Mouse (Mus musculus) forebrain, postnatal 0 days (tissue): Measurements from ENCODE around the gene Apoh. TPM values are rescaled to one million over a fixed set of nuclear protein-coding genes. Genes with fewer than 3 reads are reported as not detected.
A peak's percentile ranks its signal among the peaks of the same experiment; 100 is the strongest.

ENCODE experiments used
- ATAC-seq: fragments of 200-750 bp; cut with Nextera tagmentation; 2 replicates; pipeline ENCODE4 v1.8.0; 2017; ENCODE audit warnings: mild to moderate bottlenecking, moderate library complexity
- DNase-seq: peaks from one replicate; pipeline ENCODE4 v3.0.0-alpha.2; 2015
- H3K27ac ChIP-seq: fragments of 300-500 bp; sonication (generic); 2 replicates; pipeline ENCODE4 v1.5.1; 2014; ENCODE audit warnings: low read depth, mild to moderate bottlenecking, antibody characterized with exemption, low read length, moderate library complexity, mixed read lengths
- H3K27me3 ChIP-seq: fragments of 300-500 bp; sonication (generic); 2 replicates; pipeline ENCODE4 v1.6.1; 2014; ENCODE audit warnings: mild to moderate bottlenecking, low read length, mixed read lengths; ENCODE audit not compliant: insufficient read depth
- H3K36me3 ChIP-seq: fragments of 300-500 bp; sonication (generic); 2 replicates; pipeline ENCODE4 v1.6.1; 2014; ENCODE audit warnings: mild to moderate bottlenecking, moderate library complexity; ENCODE audit not compliant: insufficient read depth
- H3K4me1 ChIP-seq: fragments of 300-500 bp; sonication (generic); 2 replicates; pipeline ENCODE4 v1.6.1; 2014; ENCODE audit warnings: antibody characterized with exemption; ENCODE audit not compliant: insufficient read depth
- H3K4me2 ChIP-seq: fragments of 300-500 bp; sonication (generic); 2 replicates; pipeline ENCODE4 v1.6.1; 2014; ENCODE audit warnings: low read depth, mild to moderate bottlenecking, moderate library complexity
- H3K4me3 ChIP-seq: fragments of 300-500 bp; sonication (generic); 2 replicates; pipeline ENCODE4 v1.5.1; 2014; ENCODE audit warnings: low read depth, low read length, mixed read lengths
- H3K9ac ChIP-seq: fragments of 300-500 bp; sonication (generic); 2 replicates; pipeline ENCODE4 v1.6.1; 2014; ENCODE audit warnings: mild to moderate bottlenecking
- H3K9me3 ChIP-seq: fragments of 300-500 bp; sonication (generic); 2 replicates; pipeline ENCODE4 v1.6.1; 2016; ENCODE audit warnings: low read length
- CTCF ChIP-seq: sonication (generic); IDR thresholded peaks from 2 replicates; pipeline ENCODE4 v1.5.1; 2016; ENCODE audit warnings: antibody characterized with exemption, control low read depth, low read depth
- WGBS: fragments of 180-500 bp; shearing (Covaris S2); extraction: QIAGEN DNeasy Blood & Tissue Kit; methylation state at CpG from one replicate; pipeline ENCODE4 v1.1.7; 2014; 5-methylcytosine and 5-hydroxymethylcytosine counted together
- polyA plus RNA-seq: library from polyadenylated mRNA; unstranded; fragments of >200 nt; fragmentation: Nextera tagmentation; extraction: Ambion mirVana; gene quantifications from 2 replicates; pipeline ENCODE4 v1.2.1, GENCODE M21; 2015
- total RNA-seq: library from RNA; depleted of rRNA; stranded (reverse); fragments of >200 nt; gene quantifications from 2 replicates; pipeline ENCODE4 v1.2.3, GENCODE M21; 2014

Apoh gene
- total and polyA plus RNA-seq, 2 experiments from 2014 or later = 0.25 to 0.67 TPM

GRCm38 (mm10) chr11:108396076-108396829, 53.1 kb downstream of the Apoh start:
- Histone ChIP-seq H3K4me3 (no peak overlapping the region), H3K27me3 (no peaks in the 10 kb centered on the region), H3K9ac (no peak overlapping the region), H3K27ac (no peak overlapping the region), H3K4me2 (no peak overlapping the region), H3K4me1 (no peaks in the 10 kb centered on the region), H3K9me3 (no peaks in the 10 kb centered on the region), H3K36me3 (no peaks in the 10 kb centered on the region)
- no peak for TF ChIP-seq CTCF
- DNase-seq (no peak), ATAC-seq (no peak)
- 88% methylated on average over 7 of the region's 7 CpGs for WGBS

DNA sequence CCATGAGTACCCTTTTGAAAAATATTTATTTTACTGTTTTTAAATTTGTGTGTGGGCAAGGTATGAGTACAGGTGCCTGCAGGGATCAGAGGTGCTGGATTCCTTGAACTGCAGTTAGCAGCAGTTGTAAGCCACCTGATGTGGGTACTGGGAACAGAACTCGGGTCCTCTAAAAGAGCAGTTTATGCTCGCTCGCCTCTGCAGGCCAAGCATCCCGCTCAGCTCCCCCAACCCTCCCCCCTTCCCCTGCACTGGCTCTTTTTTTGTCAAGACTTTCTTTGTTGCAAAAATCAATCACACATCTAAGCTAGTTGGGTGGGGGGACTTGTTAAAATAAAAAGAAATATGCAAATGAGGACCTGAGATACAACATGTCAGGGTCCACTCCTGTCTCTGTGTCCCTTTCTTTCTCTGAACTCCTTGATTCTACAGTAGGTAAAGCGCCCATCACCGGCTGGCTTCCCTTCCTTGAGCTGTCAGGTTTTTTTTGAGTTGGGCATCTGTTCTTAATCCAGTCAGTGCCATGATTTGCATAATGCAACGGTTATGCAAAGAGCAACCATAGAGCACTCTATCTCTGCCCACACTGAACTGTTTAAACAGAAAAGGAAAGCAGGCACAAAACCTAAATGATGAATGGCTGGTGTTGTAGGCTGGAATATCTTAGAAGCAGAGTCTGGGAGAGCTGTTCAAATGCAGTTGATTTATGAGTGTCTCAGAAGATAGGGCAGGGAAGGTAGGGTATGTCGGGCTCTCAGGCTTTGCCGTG, 66.9 kb downstream of the Apoh start:
- no peaks in the 10 kb centered on the region for H3K36me3 ChIP-seq
- H3K9me3 ChIP-seq = no peaks in the 10 kb centered on the region
- H3K27me3 ChIP-seq = no peaks in the 10 kb centered on the region
- H3K4me1 ChIP-seq = no peaks in the 10 kb centered on the region
- DNase-seq = peak; percentile 39
- no peak overlapping the region for H3K9ac ChIP-seq
- H3K27ac ChIP-seq = no peak overlapping the region
- H3K4me2 ChIP-seq = no peak overlapping the region
- TF ChIP-seq CTCF = no peak
- peak; percentile 74 for ATAC-seq
- WGBS = 29% methylated on average over 7 of the region's 9 CpGs
- H3K4me3 ChIP-seq = no peak overlapping the region

- Histone ChIP-seq H3K9me3 (no peaks in the 10 kb centered on the region), H3K27ac (no peak overlapping the region), H3K27me3 (no peaks in the 10 kb centered on the region), H3K4me2 (no peak overlapping the region), H3K36me3 (no peaks in the 10 kb centered on the region), H3K4me3 (no peak overlapping the region), H3K9ac (no peak overlapping the region), H3K4me1 (no peaks in the 10 kb centered on the region)
- 91% methylated on average over 1 of the region's 1 CpGs for WGBS
- no peak for TF ChIP-seq CTCF
- ATAC-seq = no peak
- no peak for DNase-seq
Measured at GRCm38 (mm10) chr11:108416360-108416759, 73.2 kb downstream of the Apoh start.

GRCm38 (mm10) chr11:108418540-108418939, 75.4 kb downstream of the Apoh start:
- H3K4me2 ChIP-seq = no peak overlapping the region
- H3K9ac ChIP-seq = no peak overlapping the region
- TF ChIP-seq CTCF = peak; percentile 82
- peaks cover 5% of the 10 kb centered on the region; the same call in 1 of the 2 replicates for H3K4me1 ChIP-seq
- H3K4me3 ChIP-seq = no peak overlapping the region
- H3K27ac ChIP-seq = no peak overlapping the region
- 13% methylated on average over 1 of the region's 1 CpGs for WGBS
- H3K36me3 ChIP-seq = no peaks in the 10 kb centered on the region
- peak; percentile 84 for DNase-seq
- H3K9me3 ChIP-seq = no peaks in the 10 kb centered on the region
- ATAC-seq = peak; percentile 60
- no peaks in the 10 kb centered on the region for H3K27me3 ChIP-seq

GRCm38 (mm10) chr11:108419242-108419641, 76.1 kb downstream of the Apoh start:
- Histone ChIP-seq H3K27me3 (no peaks in the 10 kb centered on the region), H3K4me3 (no peak overlapping the region), H3K36me3 (no peaks in the 10 kb centered on the region), H3K27ac (no peak overlapping the region), H3K9ac (no peak overlapping the region), H3K4me2 (no peak overlapping the region), H3K4me1 (peaks cover 10% of the 10 kb centered on the region; the same call in 1 of the 2 replicates), H3K9me3 (no peaks in the 10 kb centered on the region)
- WGBS = 92% methylated on average over 6 of the region's 6 CpGs
- DNase-seq = no peak
- ATAC-seq = no peak
- no peak for TF ChIP-seq CTCF

DNA sequence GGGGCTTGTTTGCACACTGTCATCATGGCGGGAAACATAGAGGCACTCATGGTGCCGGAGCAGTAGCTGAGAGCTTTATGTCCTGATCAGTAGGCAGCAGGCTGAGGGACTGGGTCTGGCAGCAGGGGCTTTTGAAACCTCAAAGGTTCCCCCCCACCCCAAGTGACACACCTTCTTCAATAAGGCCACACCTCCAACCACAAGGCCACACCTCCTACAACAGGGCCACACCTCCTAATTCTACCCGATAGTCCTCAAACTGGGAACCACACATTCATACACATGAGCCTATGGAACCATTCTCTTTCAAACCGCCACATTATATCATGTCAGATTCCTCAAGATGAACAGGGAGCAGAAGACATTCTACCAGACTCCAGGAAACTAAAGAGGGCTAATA, 77.6 kb downstream of the Apoh start:
- Histone ChIP-seq H3K9me3 (no peaks in the 10 kb centered on the region), H3K4me2 (no peak overlapping the region), H3K27me3 (no peaks in the 10 kb centered on the region), H3K4me1 (peaks cover 10% of the 10 kb centered on the region; the same call in 1 of the 2 replicates), H3K9ac (no peak overlapping the region), H3K27ac (no peak overlapping the region), H3K36me3 (no peaks in the 10 kb centered on the region), H3K4me3 (no peak overlapping the region)
- WGBS = 74% methylated on average over 4 of the region's 4 CpGs
- no peak for TF ChIP-seq CTCF
- ATAC-seq (no peak), DNase-seq (no peak)

- no peaks in the 10 kb centered on the region for H3K36me3 ChIP-seq
- H3K4me2 ChIP-seq = no peak overlapping the region
- no peak for TF ChIP-seq CTCF
- peaks cover 14% of the 10 kb centered on the region; the same call in 1 of the 2 replicates for H3K4me1 ChIP-seq
- DNase-seq (no peak), ATAC-seq (no peak)
- no peaks in the 10 kb centered on the region for H3K27me3 ChIP-seq
- no peak overlapping the region for H3K9ac ChIP-seq
- WGBS = 46% methylated on average over 7 of the region's 7 CpGs
- H3K27ac ChIP-seq = no peak overlapping the region
- H3K9me3 ChIP-seq = no peaks in the 10 kb centered on the region
- H3K4me3 ChIP-seq = no peak overlapping the region
Measured at GRCm38 (mm10) chr11:108423221-108423620, 80.1 kb downstream of the Apoh start.
